ENCODE assay signal across 8 mouse cellular contexts in the genomic region with DNA sequence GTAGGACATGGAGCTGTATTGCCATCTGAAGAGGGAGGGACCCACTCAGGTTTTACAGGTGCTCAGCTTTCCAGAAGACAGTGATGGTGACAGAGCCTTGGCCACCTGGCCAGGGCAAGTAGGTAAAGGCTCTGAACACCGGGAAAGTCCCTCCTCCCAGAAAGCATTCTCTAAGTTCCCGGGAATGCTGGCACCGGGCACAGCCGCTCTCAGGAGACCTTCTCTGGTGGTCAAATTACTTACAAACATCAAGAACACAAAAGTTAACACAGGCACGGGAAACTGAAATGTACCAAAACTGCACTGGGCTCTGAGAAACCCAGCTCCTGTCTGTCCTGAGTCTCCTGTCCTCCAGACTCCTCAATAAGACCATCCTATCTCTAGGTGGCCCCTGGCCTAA. TPM values are rescaled to one million over a fixed set of nuclear protein-coding genes. Genes with fewer than 3 reads are reported as not detected.
DNase-seq lines count a peak whose midpoint lies in the region; ATAC-seq and TF ChIP-seq lines count a peak whose summit lies in the region.

No protein-coding gene starts in this region.

- H3K36me3 ChIP-seq in spleen, adult 2 months (ENCODE audit: control insufficient read depth, insufficient read depth, low read length) = no peaks in the 10 kb centered on the region
- H3K36me3 ChIP-seq in limb, embryonic 15.5 days = 0 out of 2 replicates have a peak, but pooled peaks cover 2% of the 10 kb centered on the region
- H3K36me3 ChIP-seq in stomach, postnatal 0 days (ENCODE audit: control insufficient read depth, insufficient read depth, low read length) = no peaks in the 10 kb centered on the region

- TF ChIP-seq CTCF in gastrocnemius, adult 2 months (IDR thresholded peaks at IDR 0.05) = no peak
- no peak for TF ChIP-seq CTCF in spleen, adult 2 months (IDR thresholded peaks at IDR 0.05; ENCODE audit: extremely low read depth, insufficient read depth, insufficient read length, insufficient replicate concordance)
- no peak for TF ChIP-seq CTCF in stomach, postnatal 0 days (IDR thresholded peaks at IDR 0.05; ENCODE audit: low read depth)

- DNase-seq in gastrocnemius, adult 2 months = no peak
- no peak for DNase-seq in gastrocnemius, adult 18-20 months (ENCODE audit: low spot score)
- no peak for DNase-seq in spleen, adult 2 months (ENCODE audit: low read depth in 1 of 2, low spot score in 2 of 2)
- DNase-seq in spleen, postnatal 4 days (ENCODE audit: low spot score in 2 of 2) = no peak
- DNase-seq in stomach, postnatal 0 days (ENCODE audit: low spot score) = peak; percentile 24
- DNase-seq in adrenal gland, postnatal 36 days = no peak

- WGBS in spleen, adult 2 months = 34% methylated on average over 5 of the region's 5 CpGs
- WGBS in limb, embryonic 15.5 days = 5% methylated on average over 5 of the region's 5 CpGs
- 2% methylated on average over 5 of the region's 5 CpGs for WGBS in stomach, postnatal 0 days

- H3K4me1 ChIP-seq in spleen, adult 2 months (ENCODE audit: control insufficient read depth, insufficient read depth, insufficient read length) = peaks cover 21% of the 10 kb centered on the region
- H3K4me1 ChIP-seq in limb, embryonic 15.5 days = peaks cover 21% of the 10 kb centered on the region
- peaks cover 7% of the 10 kb centered on the region for H3K4me1 ChIP-seq in stomach, postnatal 0 days (replicated peaks; ENCODE audit: control insufficient read depth, insufficient read depth)

- H3K4me3 ChIP-seq in gastrocnemius, adult 2 months = peak overlapping the region; percentile 94
- H3K4me3 ChIP-seq in spleen, adult 2 months (ENCODE audit: extremely low read depth, insufficient read depth, insufficient read length) = peak overlapping the region; percentile 60; the same call in 1 of the 2 replicates
- peak overlapping the region; percentile 95 for H3K4me3 ChIP-seq in limb, embryonic 15.5 days
- H3K4me3 ChIP-seq in stomach, postnatal 0 days (ENCODE audit: low read depth, low read length) = peak overlapping the region; percentile 74

- intact Hi-C loops in gastrocnemius, adult 2 months (cut with DNase I) = loop anchor here (1.0 to 5.0 kb wide), 3 partner anchors 47 to 213 kb away; a partner anchor contains a TSS

- peak overlapping the region; percentile 90 for H3K9ac ChIP-seq in limb, embryonic 15.5 days
- H3K9ac ChIP-seq in stomach, postnatal 0 days (ENCODE audit: low read length) = peak overlapping the region; percentile 77

- peak overlapping the region; percentile 88 for H3K27ac ChIP-seq in gastrocnemius, adult 2 months
- H3K27ac ChIP-seq in spleen, adult 2 months (ENCODE audit: insufficient read depth, low read length) = 0 out of 2 replicates have a peak overlapping the region, but pooled peaks have one; percentile 12
- peak overlapping the region; percentile 84 for H3K27ac ChIP-seq in limb, embryonic 15.5 days
- peak overlapping the region; percentile 79 for H3K27ac ChIP-seq in stomach, postnatal 0 days (replicated peaks)

- no peak for TF ChIP-seq POLR2A in spleen, adult 2 months (IDR thresholded peaks at IDR 0.05; ENCODE audit: low read depth, low read length)

- no peak for ATAC-seq in limb, embryonic 15.5 days (ENCODE audit: insufficient number of reproducible peaks, low FRiP score, low TSS enrichment, low read depth)
- ATAC-seq in stomach, postnatal 0 days (ENCODE audit: low FRiP score, low TSS enrichment) = no peak
- ATAC-seq in granulocyte monocyte progenitor cell, adult 5-6 weeks (replicated peaks; ENCODE audit: poor library complexity, severe bottlenecking) = no peak

- no peaks in the 10 kb centered on the region for H3K27me3 ChIP-seq in spleen, adult 2 months (ENCODE audit: control insufficient read depth, insufficient read depth, low read length)
- no peaks in the 10 kb centered on the region for H3K27me3 ChIP-seq in limb, embryonic 15.5 days
- no peaks in the 10 kb centered on the region for H3K27me3 ChIP-seq in stomach, postnatal 0 days (ENCODE audit: control insufficient read depth, insufficient read depth, low read length)

- H3K9me3 ChIP-seq in limb, embryonic 15.5 days = no peaks in the 10 kb centered on the region
- no peaks in the 10 kb centered on the region for H3K9me3 ChIP-seq in stomach, postnatal 0 days (ENCODE audit: control insufficient read depth, low read length)

- TF ChIP-seq EP300 in stomach, postnatal 0 days (optimal IDR thresholded peaks at IDR 0.05) = no peak

- peak overlapping the region; percentile 74 for H3K4me2 ChIP-seq in limb, embryonic 15.5 days
- H3K4me2 ChIP-seq in stomach, postnatal 0 days (replicated peaks; ENCODE audit: low read depth) = peak overlapping the region; percentile 90

RNA-seq across cellular contexts. Expression of a gene that starts 45.3 kb away (rescaled TPM):
- under 1 TPM in 1 of 2 experiments, not detected in 1; 0.11 TPM for total RNA-seq in gastrocnemius, adult 2 months (2021)
- under 1 TPM in 1 of 2 experiments, not detected in 1; 0.07 TPM for total RNA-seq in gastrocnemius, adult 18-20 months (2021)
- 0.04 TPM in 1 of 2 replicates, not detected in the other for polyA plus RNA-seq in spleen, adult 2 months (2012; rRNA removed)
- polyA plus RNA-seq in limb, embryonic 15.5 days (2015; fragmentation: Nextera tagmentation; extraction: Ambion mirVana) = 0.10 and 0.14 TPM in 2 replicates
- polyA plus RNA-seq in stomach, postnatal 0 days (2015; fragmentation: Nextera tagmentation; extraction: Ambion mirVana) = 0.12 and 0.21 TPM in 2 replicates
- under 1 TPM; 0.33 to 0.46 TPM for total RNA-seq in adrenal gland, postnatal 36 days (2021)
- not detected in 2 replicates for total RNA-seq in granulocyte monocyte progenitor cell, adult 5-6 weeks (2014; fragmentation: Nextera tagmentation)
- total RNA-seq in granulocyte monocyte progenitor cell, adult 5-6 weeks (2017) = 0.43 TPM in 1 of 2 replicates, not detected in the other

RNA-seq across cellular contexts. Expression of a gene that starts 45.6 kb away (rescaled TPM):
- 10 to 100 TPM; 14.3 to 15.8 TPM for total RNA-seq in gastrocnemius, adult 2 months (2021)
- 10 to 100 TPM; 15.4 to 17.4 TPM for total RNA-seq in gastrocnemius, adult 18-20 months (2021)
- polyA plus RNA-seq in spleen, adult 2 months (2012; rRNA removed) = 10.3 and 12.9 TPM in 2 replicates
- polyA plus RNA-seq in limb, embryonic 15.5 days (2015; fragmentation: Nextera tagmentation; extraction: Ambion mirVana) = 2.1 TPM in 2 replicates
- polyA plus RNA-seq in stomach, postnatal 0 days (2015; fragmentation: Nextera tagmentation; extraction: Ambion mirVana) = 1.5 and 1.8 TPM in 2 replicates
- total RNA-seq in adrenal gland, postnatal 36 days (2021) = 10 to 100 TPM; 33.7 to 40.7 TPM
- total RNA-seq in granulocyte monocyte progenitor cell, adult 5-6 weeks (2014; fragmentation: Nextera tagmentation) = 9.1 and 12.9 TPM in 2 replicates
- total RNA-seq in granulocyte monocyte progenitor cell, adult 5-6 weeks (2017) = 12.1 and 14.5 TPM in 2 replicates

Comparison
In these comparisons a context has a peak if more than half of its experiments do, and no peak if none do; other contexts are left out.
1. H3K27ac ChIP-seq: peak in every context shown above with its lines; median percentile 88 in gastrocnemius, adult 2 months; 84 in limb, embryonic 15.5 days; 79 in stomach, postnatal 0 days; 12 in spleen, adult 2 months.